Mouse (Mus musculus): ENCODE data around the gene Cmklr1.

Cmklr1 gene

DNA sequence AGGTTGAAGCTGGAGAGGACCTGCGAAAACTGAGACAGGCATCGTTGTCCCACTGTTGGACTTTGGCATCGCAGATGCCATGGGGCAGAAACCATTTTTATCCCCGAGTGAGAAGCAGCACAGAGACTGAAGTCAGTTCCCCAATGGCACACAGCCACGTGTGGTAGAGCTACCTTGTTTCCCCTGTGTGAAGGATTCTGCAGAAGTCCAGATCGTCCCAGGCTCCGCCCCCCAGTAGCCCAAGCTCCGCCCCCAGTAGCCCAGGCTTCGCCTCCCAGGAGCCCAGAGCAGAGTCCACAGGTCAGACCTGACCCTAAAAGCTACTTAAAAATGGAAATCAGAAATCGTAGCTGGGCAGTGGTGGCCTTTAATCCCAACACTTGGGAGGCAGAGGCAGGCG is 4.0 kb upstream of the Cmklr1 start:
- no peak for DNase-seq (ENCODE audit: low read depth, low spot score)

DNA sequence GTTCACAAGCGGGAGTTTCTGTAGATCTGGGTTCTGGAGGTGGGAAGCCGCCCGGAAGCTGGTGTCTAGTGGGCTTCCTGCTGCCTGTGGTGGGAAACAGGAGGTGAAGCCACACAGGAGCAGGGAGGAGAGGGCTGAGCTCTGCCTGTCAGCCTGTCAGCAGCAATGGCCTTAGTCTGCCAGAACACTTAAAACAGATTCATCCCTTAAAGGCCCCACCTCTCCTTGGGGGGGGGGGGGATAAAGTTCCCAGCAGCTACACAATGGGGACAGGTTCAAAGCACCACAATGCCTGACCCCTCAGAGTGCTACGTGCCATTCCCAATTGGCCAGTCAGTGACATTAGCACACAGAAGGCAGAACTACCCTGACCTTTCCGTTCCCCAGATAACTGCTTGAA is 2.0 kb upstream of the Cmklr1 start:
- DNase-seq (ENCODE audit: low read depth, low spot score): no peak

DNA sequence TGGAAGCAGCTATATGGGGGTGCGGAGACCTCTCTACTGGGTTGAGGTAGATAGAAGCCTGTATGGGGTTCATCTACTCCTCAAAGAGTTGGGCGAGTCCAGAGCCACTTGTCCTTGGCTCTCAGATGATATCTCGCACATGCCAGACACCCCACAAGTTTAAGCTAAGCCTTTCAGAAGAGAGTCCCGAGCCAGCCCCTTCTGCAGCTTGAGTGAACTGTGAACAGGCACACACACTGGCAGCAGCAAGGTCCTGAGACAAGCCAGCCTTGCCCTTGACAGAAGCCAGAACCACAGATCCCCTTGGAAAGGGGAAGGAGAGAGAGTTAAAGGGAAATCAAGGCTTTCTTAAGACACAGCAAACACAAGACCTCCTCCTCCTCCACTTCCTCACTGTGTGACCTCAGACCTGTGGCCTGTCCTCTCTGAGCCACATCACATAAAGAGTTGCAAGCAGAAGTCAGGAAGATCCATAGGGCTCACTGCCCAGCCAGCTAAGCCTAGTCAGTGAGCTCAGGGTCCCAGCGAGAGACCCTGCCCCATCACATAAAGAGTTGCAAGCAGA is 1.5 kb downstream of the Cmklr1 start:
- no peak for DNase-seq (ENCODE audit: low read depth, low spot score)

DNA sequence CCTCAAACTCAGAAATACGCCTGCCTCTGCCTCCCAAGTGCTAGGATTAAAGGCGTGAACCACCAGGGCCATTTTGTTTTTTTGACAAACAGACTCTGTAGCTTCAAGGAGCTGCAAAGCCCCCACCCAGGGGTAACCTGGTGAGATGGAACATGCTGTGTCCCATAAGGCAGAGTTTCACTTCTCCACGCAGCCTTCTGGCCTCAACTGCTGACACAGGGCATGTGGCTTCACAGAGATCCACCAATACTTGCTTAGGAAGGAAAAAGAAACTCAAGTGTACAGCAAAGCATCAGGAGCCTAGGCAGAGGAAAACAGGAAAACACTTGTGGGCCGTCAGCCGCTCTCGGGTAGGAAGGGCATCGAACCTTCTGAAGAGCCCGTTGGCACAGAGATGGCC is 3.1 kb downstream of the Cmklr1 start:
- no peak for DNase-seq (ENCODE audit: low read depth, low spot score)

DNA sequence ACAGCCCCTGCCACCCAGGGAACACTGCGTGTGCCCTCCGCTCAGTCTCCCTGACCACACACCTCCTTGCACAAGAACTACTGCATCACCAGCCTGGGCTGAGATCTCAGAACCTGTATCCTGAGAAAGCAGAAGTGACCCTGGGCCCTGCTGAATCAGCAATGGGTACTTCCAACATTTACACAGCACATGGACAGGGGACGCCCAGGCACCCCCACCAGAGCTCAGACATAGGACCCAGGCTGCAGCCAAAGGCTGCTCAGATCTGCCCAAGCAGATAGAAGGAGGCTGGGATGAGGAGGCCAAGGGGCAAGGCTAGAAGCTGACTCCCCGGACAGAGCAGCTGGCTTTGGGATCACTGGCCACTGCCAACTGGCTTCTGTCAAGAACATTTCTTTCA is 5.7 kb downstream of the Cmklr1 start:
- DNase-seq (ENCODE audit: low read depth, low spot score): no peak

DNA sequence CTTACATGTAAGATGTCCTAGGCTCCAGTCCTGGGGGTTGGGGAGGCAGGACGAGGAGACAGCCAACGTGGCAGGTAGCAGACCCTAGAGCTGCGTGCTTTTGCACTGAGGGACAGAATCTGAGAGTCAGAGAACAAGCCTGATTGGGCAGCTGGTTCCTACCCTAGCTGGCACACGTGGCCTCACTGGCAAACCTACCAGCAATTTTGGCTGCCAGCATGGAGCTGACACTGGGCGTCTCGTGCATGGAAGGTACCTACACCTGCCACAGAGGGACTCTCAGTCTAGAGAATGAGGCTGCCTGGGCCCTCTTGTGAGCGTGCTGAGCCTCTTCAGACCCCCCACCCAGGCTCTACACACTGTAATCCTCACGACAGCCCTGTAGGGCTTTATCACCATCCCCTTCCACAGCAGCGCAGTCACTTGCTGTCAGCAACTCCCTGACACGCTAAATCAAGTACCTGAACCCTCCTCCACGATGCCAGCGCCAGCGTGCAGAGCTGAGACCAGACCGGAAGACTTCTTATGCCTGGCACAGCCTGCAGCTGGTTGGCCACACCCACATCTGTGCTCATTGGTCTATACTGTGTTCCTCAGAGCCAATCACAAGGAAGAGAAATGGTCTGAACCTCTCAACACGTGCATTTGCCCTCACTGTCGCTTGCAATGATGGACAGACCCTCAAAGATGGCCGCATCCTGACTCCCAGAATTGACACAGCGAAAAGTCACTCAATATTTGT is 6.9 kb downstream of the Cmklr1 start:
- no peak for DNase-seq (ENCODE audit: low read depth, low spot score)

DNA sequence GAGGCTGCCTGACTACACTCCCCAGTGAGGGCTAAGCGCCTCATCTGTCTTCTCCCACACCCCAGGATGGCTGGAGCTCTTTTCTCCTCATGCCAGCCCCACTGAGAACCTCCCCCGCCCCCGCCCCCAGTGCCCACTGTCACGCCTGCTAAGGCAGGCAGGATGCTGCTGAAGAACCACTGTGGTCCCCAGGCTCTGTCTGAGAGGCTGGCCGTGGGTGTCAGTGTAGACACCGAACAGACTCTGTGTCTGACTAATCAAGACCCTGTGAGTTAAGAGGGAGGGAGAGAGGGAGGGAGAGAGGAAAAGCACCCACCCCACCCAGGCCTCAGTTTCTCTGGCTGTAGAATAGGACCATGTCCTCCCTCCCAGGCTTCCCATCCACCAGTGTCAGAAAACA is 9.2 kb downstream of the Cmklr1 start:
- DNase-seq (ENCODE audit: low read depth, low spot score): no peak

GRCm38 (mm10) chr5:113639126-113639525 is 11.1 kb downstream of the Cmklr1 start:
- DNase-seq (ENCODE audit: low read depth, low spot score): no peak

DNA sequence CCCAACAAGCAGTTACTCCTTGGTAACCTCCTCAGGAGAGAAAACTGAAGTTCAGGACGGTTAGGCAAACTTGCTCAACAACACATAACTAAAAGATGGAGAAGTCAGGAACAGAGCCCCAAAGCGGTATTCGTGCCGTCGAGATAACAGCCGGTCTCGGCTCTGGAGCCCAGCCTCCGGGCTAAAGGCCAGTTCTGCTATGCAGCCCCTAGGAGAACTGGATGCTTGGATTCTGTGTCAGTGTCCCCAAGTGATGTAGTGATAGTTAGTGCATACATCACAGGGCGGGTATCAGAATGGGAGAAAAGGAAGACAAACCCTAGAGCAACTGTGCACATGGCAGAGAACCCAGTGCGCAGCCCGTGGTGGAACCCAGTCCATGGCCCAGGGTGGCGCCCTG is 12.2 kb downstream of the Cmklr1 start:
- no peak for DNase-seq (ENCODE audit: low read depth, low spot score)

DNA sequence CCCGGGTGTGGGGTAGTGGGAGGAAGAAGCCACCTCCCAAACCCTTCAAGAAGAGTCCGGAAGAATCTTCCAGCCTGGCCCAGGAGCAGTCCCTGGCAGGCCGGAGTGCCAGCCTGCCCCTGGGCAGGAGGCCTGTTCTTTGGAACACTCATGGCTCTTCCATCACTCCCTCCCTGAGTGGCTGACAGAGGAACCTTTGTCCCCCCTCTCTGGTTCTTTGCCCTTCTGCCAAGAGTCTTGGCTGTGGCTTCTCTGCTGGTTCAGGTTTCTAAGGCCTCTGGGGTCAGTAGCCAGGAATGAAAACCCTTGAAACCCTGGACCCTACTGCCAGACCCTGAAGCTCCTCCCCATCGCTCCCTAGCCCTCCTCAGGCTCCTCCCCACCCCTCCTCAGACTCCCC is 12.6 kb downstream of the Cmklr1 start:
- DNase-seq (ENCODE audit: low read depth, low spot score): no peak

- no peak for DNase-seq (ENCODE audit: low read depth, low spot score)
Observed at GRCm38 (mm10) chr5:113635861-113636565, 14.2 kb downstream of the Cmklr1 start.

DNA sequence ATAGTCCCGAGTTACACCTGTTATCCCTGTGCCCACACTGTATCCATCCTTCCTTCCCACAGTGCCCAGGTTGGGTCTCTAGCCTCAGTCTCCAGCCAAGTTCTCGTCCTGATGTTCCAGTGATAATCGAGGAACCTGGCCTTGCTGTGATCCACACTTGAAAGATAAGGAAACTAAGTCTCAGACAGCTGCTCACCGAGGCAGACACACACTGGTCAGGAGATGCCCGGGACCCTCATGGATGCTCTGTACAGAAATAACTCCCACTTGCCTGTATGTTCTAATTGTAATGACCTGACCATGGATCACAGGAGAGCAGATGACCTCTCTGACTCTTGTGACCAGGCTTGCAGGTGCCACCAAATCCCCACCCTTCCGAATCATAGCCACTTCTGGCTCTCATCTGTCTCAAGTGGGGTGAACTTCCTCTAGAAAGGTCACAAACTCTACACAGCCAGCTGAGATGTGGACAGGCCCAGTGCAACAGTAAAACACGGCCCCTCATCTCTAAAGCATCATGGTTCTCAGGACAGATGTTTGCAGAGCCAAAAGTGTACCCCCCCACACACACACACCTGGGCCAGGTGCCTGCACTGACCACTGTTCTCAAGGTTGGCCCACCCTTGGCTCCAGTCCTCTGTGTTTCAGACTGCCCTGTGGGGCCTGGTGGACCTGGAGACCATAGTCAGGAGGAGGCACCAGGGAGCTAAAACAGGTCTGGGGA is 15.2 kb downstream of the Cmklr1 start:
- no peak for DNase-seq (ENCODE audit: low read depth, low spot score)

- no peak for DNase-seq (ENCODE audit: low read depth, low spot score)
Observed at GRCm38 (mm10) chr5:113634024-113634651, 16.1 kb downstream of the Cmklr1 start.

- DNase-seq (ENCODE audit: low read depth, low spot score): no peak
Observed at GRCm38 (mm10) chr5:113633037-113633714, 17.1 kb downstream of the Cmklr1 start.

DNA sequence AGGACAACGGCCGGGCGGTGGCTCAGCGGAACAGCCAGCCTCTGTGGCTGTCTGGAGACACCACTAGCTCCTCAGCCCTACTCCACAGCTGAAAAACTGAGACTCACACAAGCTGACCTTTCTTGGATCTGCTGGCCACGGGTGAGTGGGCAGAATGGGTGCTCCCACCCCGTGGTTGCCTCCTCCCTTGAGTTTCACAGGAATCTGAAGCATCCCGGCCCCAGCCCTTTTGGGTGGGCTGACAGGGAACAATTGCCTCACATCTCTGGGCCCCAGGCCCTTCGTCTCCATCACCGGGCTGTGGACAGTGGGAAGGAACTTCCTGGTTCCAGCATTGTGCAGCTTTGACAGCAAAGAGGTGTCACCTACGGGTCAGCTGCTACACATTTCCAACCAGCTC is 20.1 kb downstream of the Cmklr1 start:
- DNase-seq (ENCODE audit: low read depth, low spot score): no peak

DNA sequence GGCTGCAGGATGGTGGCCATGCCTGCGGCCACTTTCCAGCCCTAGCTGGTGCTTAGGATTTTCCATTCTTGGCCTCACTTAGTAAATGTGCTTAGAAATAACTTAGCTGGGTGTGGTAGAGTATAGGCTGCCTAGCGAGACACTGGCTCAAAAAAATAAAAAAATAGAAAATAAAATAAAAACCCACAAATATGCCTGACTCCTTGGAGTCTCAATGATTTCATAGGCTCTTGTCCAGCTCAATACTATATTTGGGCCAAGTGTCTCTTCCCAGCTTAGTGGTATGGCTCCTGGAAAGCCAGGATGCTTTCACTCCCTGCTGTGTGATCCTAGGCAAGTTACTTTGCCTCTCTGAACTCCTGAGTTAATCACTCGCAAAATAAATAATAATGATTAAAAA is 21.0 kb downstream of the Cmklr1 start:
- no peak for DNase-seq (ENCODE audit: low read depth, low spot score)

DNA sequence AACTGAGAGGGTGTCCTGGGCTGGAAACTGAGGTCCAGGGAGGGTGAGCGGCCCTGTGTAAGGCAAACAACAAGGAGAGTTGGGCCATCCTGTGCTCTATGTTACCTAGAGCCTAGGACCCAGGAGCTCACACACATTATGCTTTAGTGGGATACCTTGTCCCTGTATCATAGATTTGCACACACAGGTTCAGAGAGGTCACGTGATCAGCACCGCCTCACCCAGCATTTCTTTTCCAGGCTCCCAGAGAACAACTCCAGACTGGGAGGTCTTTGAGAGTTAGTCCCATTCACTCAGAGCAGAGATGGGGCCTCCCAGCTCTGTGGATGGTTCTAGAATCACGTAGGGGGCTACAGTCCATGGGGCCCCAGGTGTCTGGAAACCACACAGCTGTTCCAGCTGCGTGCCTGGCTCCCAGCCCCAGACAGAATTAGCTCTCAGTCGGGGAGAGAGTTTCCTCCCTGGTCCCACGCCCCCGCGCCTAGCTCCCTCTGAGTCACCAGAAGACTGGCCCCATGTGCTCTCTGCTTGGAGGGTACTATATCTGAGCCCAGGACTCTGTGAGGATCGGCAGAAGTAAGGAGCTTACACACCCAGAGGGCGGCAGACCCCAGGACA is 22.3 kb downstream of the Cmklr1 start:
- DNase-seq (ENCODE audit: low read depth, low spot score): no peak

GRCm38 (mm10) chr5:113626991-113627390 is 23.2 kb downstream of the Cmklr1 start:
- no peak for DNase-seq (ENCODE audit: low read depth, low spot score)

- no peak for DNase-seq (ENCODE audit: low read depth, low spot score)
Observed at GRCm38 (mm10) chr5:113626352-113626751, 23.9 kb downstream of the Cmklr1 start.

- DNase-seq (ENCODE audit: low read depth, low spot score): no peak
Observed at GRCm38 (mm10) chr5:113625068-113625467, 25.2 kb downstream of the Cmklr1 start.

DNA sequence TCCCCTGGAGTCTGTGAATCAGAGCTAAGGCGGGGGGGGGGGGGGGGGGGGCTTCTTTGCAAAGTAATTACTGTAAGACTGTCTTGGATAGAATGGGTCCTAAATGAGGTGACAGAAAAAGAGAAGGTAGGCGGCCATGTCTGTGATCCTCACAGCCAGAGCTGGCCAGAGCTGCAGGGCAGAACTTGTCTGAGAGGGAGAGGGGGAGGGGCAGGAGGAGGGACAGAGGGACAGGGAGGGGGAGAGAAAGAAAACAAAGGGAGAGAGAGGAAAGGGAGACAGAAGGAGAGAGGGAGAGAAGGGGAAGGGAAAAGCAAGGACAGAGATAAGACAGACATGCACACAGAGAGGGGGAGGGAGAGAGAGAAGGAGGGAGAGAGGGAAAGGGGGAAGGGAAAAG is 27.2 kb downstream of the Cmklr1 start:
- no peak for DNase-seq (ENCODE audit: low read depth, low spot score)
